Mouse (Mus musculus): ENCODE data around the gene Ogfrl1.

Gene Ogfrl1

DNA sequence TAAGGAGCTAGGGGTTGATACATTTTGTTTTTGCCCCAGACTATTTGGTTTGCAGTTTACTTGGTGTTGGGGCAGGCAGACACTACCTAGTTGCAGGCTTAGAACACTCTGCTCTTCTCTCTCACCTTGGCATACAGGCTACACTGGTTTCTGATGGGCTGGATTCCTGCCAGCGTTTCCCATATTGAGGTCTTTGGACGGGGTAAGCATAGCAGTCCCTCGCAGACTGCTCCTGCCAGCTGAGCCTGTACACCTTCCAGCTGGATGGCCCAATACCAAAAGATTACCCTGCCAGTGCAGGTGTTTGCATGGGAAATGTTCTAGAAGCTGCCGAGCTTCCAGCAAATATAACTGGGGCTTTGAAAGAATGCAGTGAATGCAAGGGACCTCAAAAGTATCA is 45.8 kb downstream of the Ogfrl1 start:
- in situ Hi-C loops (cut with MboI): no loop called here

DNA sequence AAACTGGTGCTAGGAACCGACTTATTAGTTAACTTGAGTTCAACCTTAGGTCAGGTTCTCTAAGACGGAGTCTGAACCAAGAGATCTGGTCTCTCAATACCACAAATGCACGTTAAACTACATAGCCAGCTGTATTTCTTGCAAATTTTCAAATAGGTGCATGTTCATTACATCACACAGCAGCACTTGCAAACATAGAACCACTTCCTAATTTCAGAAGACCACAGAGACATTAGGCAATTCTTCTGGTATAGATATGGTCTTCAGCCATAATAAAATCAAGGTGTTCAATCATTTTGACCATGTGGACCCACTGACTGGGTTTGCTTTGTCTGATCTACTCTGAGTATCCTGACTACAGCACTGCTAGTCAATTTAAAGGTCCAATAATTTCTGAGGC is 51.9 kb downstream of the Ogfrl1 start:
- in situ Hi-C loops (cut with MboI): no loop called here

DNA sequence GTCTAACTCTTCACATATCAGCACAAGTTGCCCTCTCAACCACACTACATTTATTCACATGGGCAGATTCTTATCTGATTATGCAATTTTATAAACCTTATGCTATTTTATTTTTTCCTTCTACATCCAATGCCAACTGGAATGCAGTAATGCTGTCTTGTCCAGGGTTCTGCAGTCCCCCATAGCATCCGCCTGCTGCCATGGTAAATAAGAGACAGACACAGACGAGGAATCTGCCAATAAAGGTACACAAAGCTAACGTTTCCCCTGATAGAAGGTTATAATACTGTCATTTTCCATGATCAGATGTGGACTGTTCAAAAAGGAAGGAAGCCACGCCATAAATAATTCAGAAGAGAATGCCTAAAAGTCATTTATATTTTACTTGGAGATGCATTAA is 54.7 kb downstream of the Ogfrl1 start:
- in situ Hi-C loops (cut with MboI): no loop called here

DNA sequence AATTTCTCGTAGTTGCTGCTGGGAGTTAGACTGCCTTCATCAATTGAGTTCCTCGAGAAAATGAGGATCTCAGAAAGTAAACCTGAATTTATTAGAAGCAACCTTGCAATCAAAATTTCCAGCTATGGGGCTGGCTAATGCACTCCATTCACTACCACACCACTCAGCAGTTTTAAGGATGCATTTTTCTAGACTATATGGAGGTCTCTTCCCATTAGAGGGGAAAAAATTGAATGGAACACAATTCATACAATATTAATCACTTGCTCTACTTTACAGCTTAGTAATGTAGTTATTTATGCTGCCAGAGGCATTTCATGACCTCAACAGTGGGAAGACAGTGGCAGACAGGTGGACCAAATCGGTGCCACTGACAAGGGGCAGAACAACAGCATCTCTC is 55.3 kb downstream of the Ogfrl1 start:
- in situ Hi-C loops (cut with MboI): no loop called here

DNA sequence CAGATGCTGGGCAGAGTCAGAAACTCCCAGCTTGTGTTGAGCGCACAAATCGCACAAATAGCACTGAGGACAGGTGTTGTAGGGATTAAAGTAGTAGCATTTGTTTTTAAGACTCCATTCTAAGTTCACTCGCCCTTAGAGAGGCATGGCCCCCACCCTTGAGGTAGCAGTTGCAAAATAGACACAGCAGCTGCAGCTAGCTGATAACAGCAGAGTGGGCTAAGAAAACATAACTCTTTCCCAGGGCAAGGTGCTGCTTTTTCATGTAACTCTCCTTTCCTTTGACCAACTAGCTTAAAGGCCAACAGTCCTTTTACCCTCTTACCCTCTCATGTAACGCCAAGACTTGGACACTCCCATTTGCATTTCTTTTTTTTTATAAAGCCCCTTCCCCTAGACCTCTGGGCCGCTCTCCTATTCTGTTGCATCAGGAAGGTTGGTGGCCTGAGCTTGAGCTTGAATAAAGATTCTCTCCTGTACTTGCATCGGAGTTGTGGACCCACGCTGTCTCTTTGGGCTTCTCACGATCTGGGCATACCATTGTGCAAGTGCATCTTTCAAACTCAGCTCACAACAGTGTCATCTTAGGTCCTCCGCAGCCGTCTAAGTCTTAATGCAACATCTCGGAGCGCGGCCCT is 61.7 kb downstream of the Ogfrl1 start:
- in situ Hi-C loops (cut with MboI): no loop called here

DNA sequence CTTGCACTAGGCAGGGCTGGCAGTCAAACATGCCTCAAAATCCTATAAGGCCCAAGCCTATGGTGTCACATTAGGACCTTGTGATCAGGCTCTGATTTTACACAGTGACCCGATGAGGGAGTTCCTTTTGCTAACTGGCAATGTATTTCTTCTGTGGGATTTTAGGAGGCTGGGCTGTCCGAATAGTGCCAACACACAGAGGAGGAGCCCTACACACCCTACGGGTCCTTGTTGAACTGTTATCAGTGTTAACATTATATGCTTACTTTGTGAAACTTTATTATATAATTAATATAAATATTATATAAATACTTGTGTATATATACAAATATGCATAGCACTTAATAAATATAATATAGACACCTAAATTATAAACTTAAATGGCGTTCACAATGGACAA is 62.5 kb downstream of the Ogfrl1 start:
- in situ Hi-C loops (cut with MboI): no loop called here

DNA sequence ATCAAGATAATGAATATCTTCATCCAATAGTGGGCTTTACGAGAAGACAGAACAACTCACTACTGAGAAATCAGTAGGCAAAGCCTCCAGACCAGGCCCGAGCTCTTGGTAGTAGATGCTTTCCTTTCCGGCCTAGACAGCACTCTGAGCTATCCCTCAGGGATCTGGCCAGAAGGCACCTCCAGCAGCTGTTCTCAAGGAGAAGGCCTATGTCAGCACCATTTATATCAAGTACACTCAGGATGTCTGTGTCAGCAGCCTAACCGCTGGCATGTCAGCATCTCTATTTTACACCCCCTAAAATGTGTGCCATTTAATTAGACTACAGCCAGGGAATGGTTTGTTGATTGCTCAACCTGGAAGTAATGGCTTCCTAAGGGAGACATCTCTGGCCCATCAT is 65.4 kb downstream of the Ogfrl1 start:
- in situ Hi-C loops (cut with MboI): no loop called here

DNA sequence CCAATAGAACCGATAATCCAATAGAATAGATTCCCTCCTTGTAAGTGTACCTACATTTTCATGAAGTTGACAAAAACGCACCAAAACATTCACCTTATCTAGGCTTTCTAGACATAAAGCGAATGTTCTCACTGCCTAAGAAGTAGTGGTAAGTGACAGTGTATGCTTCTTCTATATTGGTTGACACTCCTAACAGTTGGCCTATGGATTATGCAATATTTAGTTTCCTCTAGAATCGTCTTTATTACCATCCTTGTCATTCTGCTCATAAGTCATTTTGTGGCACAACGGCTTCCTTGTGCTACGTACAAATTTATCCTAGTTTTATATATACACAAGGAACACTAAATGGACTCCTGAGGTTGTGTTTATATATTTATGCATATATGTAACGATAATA is 72.4 kb downstream of the Ogfrl1 start:
- in situ Hi-C loops (cut with MboI): no loop called here

DNA sequence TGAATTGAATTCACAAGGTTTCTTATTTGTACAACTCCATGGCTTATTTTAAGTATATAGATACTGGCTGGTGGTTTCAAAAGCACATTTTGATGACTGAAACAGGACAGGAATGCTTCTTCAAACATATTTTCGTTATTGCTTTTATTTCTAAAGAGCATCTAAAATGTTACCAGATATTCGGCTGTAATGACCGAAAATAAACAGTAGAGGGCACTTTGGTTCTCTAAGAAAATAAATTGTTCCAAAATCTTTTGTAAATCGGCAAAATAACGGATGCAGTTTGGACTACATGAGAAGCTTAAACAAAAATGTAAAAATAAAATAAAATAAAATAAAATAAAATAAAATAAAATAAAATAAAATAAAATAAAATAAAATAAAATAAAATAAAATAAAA is 73.3 kb downstream of the Ogfrl1 start:
- in situ Hi-C loops (cut with MboI): no loop called here

DNA sequence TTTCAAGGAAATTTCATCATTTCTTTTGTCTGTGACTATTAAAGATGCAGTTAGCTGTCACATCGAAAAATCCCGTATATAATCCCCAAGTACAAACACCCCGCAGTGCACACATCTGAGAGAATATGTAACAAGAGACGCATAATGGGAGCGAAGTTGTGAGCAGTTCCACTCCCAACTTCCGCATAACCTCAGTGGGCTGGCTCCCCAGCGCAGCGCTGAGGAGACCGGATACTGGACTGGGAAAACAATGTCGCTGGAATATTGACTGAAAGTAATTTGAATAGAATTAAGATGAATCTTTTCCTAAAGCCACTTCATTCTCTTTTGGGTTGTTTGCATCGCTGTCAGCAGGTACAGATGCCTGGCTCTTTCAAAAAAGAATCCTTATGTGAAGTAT is 74.3 kb downstream of the Ogfrl1 start:
- in situ Hi-C loops (cut with MboI): no loop called here

DNA sequence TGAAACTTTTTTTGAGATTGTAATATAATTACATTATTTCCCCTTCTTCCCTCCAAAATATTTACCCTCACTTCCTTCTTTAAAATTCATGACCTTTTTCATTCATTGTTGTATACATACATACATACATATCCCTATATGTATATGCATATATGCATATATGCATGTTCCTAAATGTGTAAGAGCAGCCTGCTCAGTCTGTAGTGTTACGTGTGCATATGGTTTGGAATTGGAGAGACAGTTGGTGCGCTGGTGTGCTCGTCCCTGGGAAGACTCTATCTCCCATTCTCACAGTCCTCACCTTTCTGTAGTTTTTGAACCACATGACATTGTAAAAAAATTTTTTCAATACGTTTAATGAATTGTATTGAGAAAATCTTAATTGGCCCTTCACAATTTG is 75.4 kb downstream of the Ogfrl1 start:
- in situ Hi-C loops (cut with MboI): no loop called here

DNA sequence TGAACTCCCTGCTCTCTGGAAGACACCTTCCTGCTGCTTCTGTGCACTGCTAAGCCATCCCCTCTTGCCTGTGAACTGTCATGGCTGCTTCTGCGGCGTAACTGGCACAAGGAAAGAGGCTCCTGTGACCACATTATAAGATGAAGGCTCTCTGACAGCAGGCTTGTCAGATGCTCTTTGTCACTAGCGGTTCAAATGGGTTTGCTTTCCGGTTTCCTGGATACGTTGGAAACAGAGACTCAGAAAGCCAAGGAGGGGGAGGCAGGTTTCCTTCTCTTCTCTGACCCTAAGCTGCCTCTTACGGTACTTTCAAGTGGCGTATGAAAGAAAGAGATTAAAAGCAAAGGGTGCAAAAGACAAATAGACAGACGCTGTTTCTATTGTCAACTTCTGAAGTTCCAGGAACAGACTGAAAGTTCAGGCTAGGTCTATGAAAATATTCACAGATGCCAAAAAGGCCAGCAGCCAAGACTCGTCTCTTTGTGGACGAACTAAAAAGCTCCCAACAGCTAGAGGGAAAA is 76.2 kb downstream of the Ogfrl1 start:
- in situ Hi-C loops (cut with MboI): no loop called here

DNA sequence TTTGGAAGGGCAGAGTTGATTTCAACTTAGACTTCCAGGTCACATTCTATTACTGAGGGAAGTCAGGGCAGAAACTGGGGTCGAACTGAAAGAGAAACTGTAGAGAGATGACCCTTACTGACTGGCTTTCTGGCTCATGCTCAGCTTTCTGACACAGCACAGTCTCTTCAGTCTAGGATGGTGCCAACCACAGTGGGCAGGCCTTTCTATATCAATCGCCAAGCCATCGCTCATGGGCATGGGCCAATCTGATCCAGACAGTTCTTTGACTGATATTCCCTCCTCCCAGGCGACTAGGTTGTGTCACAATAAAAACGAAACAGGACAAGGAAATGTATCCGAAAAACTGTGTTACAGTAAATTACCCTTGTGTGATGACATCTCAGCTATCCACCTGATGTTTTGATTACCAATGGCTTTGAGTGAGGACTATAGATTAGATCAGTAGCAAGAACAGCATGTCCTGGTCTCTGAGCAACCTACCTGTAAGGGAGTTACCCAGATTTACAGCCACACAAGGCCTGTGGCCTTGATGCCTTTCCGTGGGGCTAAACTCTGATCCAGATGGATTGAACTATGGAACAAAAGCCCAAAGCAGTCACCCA is 76.9 kb downstream of the Ogfrl1 start:
- in situ Hi-C loops (cut with MboI): no loop called here

All from mature B cell (primary cell).